Mouse (Mus musculus) limb, embryonic 14.5 days (tissue): ENCODE results near the gene Vasp. TPM values are rescaled to one million over a fixed set of nuclear protein-coding genes. Genes with fewer than 3 reads are reported as not detected.

Source experiments
- ATAC-seq: fragments of 200-750 bp; cut with Nextera tagmentation; 2 replicates; pipeline ENCODE4 v1.8.0; 2017; ENCODE audit warnings: low read depth, moderate number of reproducible peaks, moderate TSS enrichment; ENCODE audit not compliant: low FRiP score
- DNase-seq: peaks from one replicate; pipeline ENCODE4 v3.0.0-alpha.2; 2015; ENCODE audit warnings: low spot score
- H3K27ac ChIP-seq: fragments of 300-500 bp; sonication (generic); replicated peaks from 2 replicates; pipeline ENCODE4 v1.5.1; 2014; ENCODE audit warnings: low read depth, mild to moderate bottlenecking, low read length, moderate library complexity, mixed read lengths
- H3K27me3 ChIP-seq: fragments of 300-500 bp; sonication (generic); 2 replicates; pipeline ENCODE4 v1.6.1; 2014; ENCODE audit warnings: low read length, mixed read lengths; ENCODE audit not compliant: control insufficient read depth, insufficient read depth
- H3K36me3 ChIP-seq: fragments of 300-500 bp; sonication (generic); 2 replicates; pipeline ENCODE4 v1.6.1; 2014; ENCODE audit warnings: mild to moderate bottlenecking, low read length, moderate library complexity, mixed read lengths; ENCODE audit not compliant: control insufficient read depth, insufficient read depth
- H3K4me1 ChIP-seq: fragments of 300-500 bp; sonication (generic); 2 replicates; pipeline ENCODE4 v1.6.1; 2014; ENCODE audit warnings: antibody characterized with exemption, low read length, mixed read lengths; ENCODE audit not compliant: control insufficient read depth, insufficient read depth
- H3K4me2 ChIP-seq: fragments of 300-500 bp; sonication (generic); replicated peaks from 2 replicates; pipeline ENCODE4 v1.6.1; 2014; ENCODE audit warnings: low read depth, mild to moderate bottlenecking, low read length, moderate library complexity; ENCODE audit not compliant: severe bottlenecking
- H3K4me3 ChIP-seq: fragments of 300-500 bp; sonication (generic); replicated peaks from 2 replicates; pipeline ENCODE4 v1.5.1; 2014; ENCODE audit warnings: low read length
- H3K9ac ChIP-seq: fragments of 300-500 bp; sonication (generic); 2 replicates; pipeline ENCODE4 v1.6.1; 2014; ENCODE audit warnings: mild to moderate bottlenecking, low read depth, low read length, moderate library complexity; ENCODE audit not compliant: severe bottlenecking
- H3K9me3 ChIP-seq: fragments of 300-500 bp; sonication (generic); 2 replicates; pipeline ENCODE4 v1.6.1; 2016; ENCODE audit warnings: low read length; ENCODE audit not compliant: control insufficient read depth
- POLR2A ChIP-seq: fragments of 200-500 bp; IDR thresholded peaks from 2 replicates; pipeline ENCODE4 v1.8.0; 2012; ENCODE audit warnings: inconsistent platforms, mild to moderate bottlenecking, moderate library complexity, borderline replicate concordance; ENCODE audit not compliant: insufficient read depth, insufficient read length; ENCODE audit errors: extremely low read depth
- WGBS: fragments of 180-500 bp; shearing (Covaris S2); extraction: QIAGEN DNeasy Blood & Tissue Kit; methylation state at CpG from one replicate; pipeline ENCODE4 v1.1.7; 2014; 5-methylcytosine and 5-hydroxymethylcytosine counted together
- polyA plus RNA-seq, 2 experiments: library from polyadenylated mRNA; depleted of rRNA in 1 of 2; stranded (reverse) in 1 of 2; unstranded in 1 of 2; fragments of >200 nt; fragmentation: Nextera tagmentation in 1 of 2; extraction: Ambion mirVana in 1 of 2; gene quantifications; 2 replicates each; pipeline versions ENCODE4 v1.2.1 to v1.2.3; 2012 to 2014

Gene Vasp
- polyA plus RNA-seq, 2 experiments: 66.7 to 126 TPM

GRCm38 (mm10) chr7:19214369-19214768, 57.2 kb downstream of the Vasp start:
- Histone ChIP-seq H3K4me2 (no peak overlapping the region), H3K27me3 (no peaks in the 10 kb centered on the region), H3K9ac (no peak overlapping the region), H3K4me3 (no peak overlapping the region), H3K4me1 (peaks cover 33% of the 10 kb centered on the region), H3K36me3 (no peaks in the 10 kb centered on the region), H3K9me3 (no peaks in the 10 kb centered on the region), H3K27ac (no peak overlapping the region)
- 59% methylated on average over 7 of the region's 7 CpGs for whole genome bisulfite sequencing
- no peak for TF ChIP-seq POLR2A
- ATAC-seq (no peak), DNase-seq (no peak)

- H3K36me3 ChIP-seq: no peaks in the 10 kb centered on the region
- 60% methylated on average over 2 of the region's 2 CpGs for WGBS
- peak overlapping the region; percentile 73 for H3K4me2 ChIP-seq
- H3K9me3 ChIP-seq: no peaks in the 10 kb centered on the region
- H3K27me3 ChIP-seq: no peaks in the 10 kb centered on the region
- H3K4me1 ChIP-seq: peaks cover 33% of the 10 kb centered on the region
- H3K4me3 ChIP-seq: peak overlapping the region; percentile 53
- DNase-seq (no peak), ATAC-seq (no peak)
- TF ChIP-seq POLR2A: no peak
- no peak overlapping the region for H3K27ac ChIP-seq
- H3K9ac ChIP-seq: no peak overlapping the region
These were observed 58.2 kb downstream of the Vasp start for GRCm38 (mm10) chr7:19213385-19213784.

- Histone ChIP-seq H3K4me3 (peak within 1 kb of the TSS; percentile 53), H3K4me2 (peak within 1 kb of the TSS; percentile 73), H3K9me3 (no peaks in the 10 kb centered on the region), H3K27me3 (no peaks in the 10 kb centered on the region), H3K36me3 (no peaks in the 10 kb centered on the region), H3K4me1 (peaks cover 28% of the 10 kb centered on the region), H3K27ac (no peak within 1 kb of the TSS), H3K9ac (peak within 1 kb of the TSS; percentile 56)
- no peak for DNase-seq
- 3% methylated on average over 15 of the region's 30 CpGs for WGBS
- no peak for TF ChIP-seq POLR2A
- ATAC-seq: peak; percentile 61; the same call in 1 of the 2 replicates
These were observed 59.4 kb downstream of the Vasp start, which contains the start of gene Gpr4 for GRCm38 (mm10) chr7:19211996-19212755. TSS of gene Gpr4 (plus strand) at chr7:19212538.

GRCm38 (mm10) chr7:19211041-19211675, 60.5 kb downstream of the Vasp start:
- DNase-seq (no peak), ATAC-seq (no peak)
- no peak overlapping the region for H3K27ac ChIP-seq
- H3K4me2 ChIP-seq: no peak overlapping the region
- 54% methylated on average over 5 of the region's 5 CpGs for WGBS
- no peak for TF ChIP-seq POLR2A
- no peaks in the 10 kb centered on the region for H3K9me3 ChIP-seq
- H3K27me3 ChIP-seq: no peaks in the 10 kb centered on the region
- no peak overlapping the region for H3K4me3 ChIP-seq
- no peak overlapping the region for H3K9ac ChIP-seq
- H3K4me1 ChIP-seq: peaks cover 26% of the 10 kb centered on the region
- 0 out of 2 replicates have a peak, but pooled peaks cover under 1% of the 10 kb centered on the region for H3K36me3 ChIP-seq

GRCm38 (mm10) chr7:19210010-19210409, 61.6 kb downstream of the Vasp start:
- Histone ChIP-seq H3K36me3 (peaks cover 12% of the 10 kb centered on the region; the same call in 1 of the 2 replicates), H3K9me3 (no peaks in the 10 kb centered on the region), H3K27me3 (no peaks in the 10 kb centered on the region), H3K4me2 (no peak overlapping the region), H3K27ac (no peak overlapping the region), H3K4me1 (peaks cover 17% of the 10 kb centered on the region), H3K4me3 (no peak overlapping the region), H3K9ac (no peak overlapping the region)
- WGBS: 94% methylated on average over 5 of the region's 5 CpGs
- TF ChIP-seq POLR2A: no peak
- DNase-seq: no peak
- ATAC-seq: no peak
